Mouse (Mus musculus) liver, embryonic 14.5 days (tissue): ENCODE data around the gene Ror1.

ENCODE experiments used
- CTCF ChIP-seq: IDR thresholded peaks from 2 replicates; pipeline ENCODE4 v1.5.1; 2016; ENCODE audit warnings: antibody characterized with exemption, low read depth, control low read depth
- EP300 ChIP-seq: IDR thresholded peaks from 2 replicates; pipeline ENCODE4 v1.6.1; 2016; ENCODE audit warnings: antibody characterized with exemption, low read depth

- TF ChIP-seq EP300 (no peak), CTCF (no peak)
Measured at GRCm38 (mm10) chr4:100398079-100398478, 302.5 kb downstream of the Ror1 start.
